Mouse (Mus musculus): Measurements from ENCODE around the gene Fbxl7.
A peak's percentile ranks its signal among the peaks of the same experiment; 100 is the strongest.

Fbxl7 gene

DNA sequence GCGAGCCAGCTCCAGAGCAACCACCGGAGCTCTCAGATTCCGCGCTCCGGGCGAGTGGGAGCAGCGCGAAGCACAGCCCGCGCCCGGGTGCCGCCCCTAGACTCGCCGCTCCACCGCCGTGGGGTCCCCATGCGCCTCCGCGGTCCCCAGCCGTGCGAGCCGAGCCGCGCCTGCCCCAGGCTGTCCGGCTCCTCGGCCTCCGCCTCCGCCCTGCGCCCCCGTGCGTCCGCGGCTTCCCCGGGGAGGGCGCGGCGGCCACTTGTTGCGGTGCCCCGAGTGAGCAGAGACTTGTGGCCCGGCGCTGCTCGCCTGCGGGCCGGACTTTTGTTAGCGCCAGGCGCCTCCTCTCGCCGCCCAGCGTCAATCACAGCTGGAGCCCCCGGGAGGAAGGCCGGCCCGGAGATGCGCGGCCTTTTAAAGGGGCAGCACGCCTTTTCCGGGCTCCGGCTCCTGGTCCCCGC is at the start of gene Fbxl7:
TSS of gene Fbxl7 (minus strand) at position 330 of the 461 bp plus-strand sequence.
- DNase-seq (ENCODE audit: low spot score), result no peak

DNA sequence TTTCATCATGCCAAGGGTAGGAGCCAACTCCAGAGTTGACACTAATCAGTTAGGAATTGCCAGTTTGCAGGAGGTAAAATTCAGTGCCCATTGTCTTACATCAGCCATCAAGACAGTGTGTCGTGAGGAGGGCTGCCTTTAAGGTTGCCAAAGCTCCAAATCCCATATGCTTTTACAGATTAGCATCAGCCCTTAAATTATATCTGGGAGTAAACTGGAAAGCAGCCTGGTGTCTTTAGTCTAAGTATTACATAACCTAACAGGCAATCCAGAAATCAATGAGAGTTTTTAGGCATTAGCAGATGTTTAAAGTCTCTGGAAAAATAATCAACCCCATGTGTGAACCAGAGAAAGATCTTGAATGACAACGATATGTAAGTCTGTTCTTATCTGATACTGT is 26.6 kb upstream of the Fbxl7 start:
- DNase-seq (ENCODE audit: low spot score), result no peak

DNA sequence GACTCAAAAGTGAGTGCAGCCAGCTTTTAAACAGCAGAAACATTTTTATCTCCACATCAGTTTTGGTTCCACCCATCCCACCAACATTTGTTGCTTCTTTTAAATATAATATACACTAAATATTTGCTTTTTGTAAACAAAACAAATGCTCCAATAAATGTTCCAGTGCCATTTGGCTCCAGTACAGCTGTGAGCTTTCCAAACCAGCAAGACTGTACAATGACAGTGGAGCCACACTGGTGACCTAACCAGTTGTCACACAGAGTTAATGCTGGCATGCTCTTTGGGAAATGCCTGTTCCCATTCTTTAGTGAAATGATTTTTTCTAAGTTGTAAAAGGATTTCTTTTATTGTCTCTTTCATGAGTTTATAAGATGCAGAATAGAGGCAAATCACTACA is 18.0 kb upstream of the Fbxl7 start:
- DNase-seq (ENCODE audit: low spot score), result no peak

DNA sequence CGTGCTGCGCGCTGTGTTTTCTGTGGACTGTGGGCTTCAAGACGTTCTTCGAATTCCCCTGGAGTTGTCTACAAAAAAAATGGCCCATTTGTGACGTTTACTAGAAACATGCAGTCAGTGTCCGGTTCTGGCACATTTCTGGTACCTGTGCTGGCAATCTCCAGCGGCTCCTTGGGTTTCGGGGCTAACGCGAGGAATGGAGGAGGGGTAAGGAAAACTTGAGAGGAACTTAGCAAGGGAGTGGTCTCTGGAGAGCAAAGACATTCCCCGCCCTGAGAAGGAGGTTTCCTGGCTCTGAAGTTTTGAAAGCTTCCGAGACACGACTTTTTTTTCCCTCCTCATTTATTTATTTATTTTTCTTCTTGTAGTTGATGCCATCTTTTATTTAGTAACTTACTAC is 381 bp upstream of the Fbxl7 start:
- no peak for DNase-seq (ENCODE audit: low spot score)

DNA sequence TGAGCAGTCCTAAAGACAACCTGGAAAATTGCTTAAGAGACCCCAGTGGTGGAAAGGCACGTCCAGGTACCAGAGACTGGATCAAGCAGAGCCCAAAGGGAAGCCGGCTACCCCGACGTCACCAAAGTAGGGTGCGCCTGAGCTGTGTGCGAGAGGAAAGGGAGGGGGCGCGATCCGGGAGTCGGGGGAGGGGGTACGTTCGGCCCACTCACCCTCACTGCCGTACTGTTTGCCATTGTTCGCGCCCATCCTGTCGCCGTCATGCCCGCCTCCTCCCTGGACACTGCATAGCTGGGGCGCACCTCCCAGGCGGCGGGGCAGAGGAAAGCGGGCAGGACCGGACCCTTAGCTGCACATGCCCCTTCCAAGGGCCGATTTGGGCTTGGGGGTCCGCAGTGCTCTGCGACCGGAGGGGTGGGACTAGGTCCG is 565 bp downstream of the Fbxl7 start:
- no peak for DNase-seq (ENCODE audit: low spot score)

DNA sequence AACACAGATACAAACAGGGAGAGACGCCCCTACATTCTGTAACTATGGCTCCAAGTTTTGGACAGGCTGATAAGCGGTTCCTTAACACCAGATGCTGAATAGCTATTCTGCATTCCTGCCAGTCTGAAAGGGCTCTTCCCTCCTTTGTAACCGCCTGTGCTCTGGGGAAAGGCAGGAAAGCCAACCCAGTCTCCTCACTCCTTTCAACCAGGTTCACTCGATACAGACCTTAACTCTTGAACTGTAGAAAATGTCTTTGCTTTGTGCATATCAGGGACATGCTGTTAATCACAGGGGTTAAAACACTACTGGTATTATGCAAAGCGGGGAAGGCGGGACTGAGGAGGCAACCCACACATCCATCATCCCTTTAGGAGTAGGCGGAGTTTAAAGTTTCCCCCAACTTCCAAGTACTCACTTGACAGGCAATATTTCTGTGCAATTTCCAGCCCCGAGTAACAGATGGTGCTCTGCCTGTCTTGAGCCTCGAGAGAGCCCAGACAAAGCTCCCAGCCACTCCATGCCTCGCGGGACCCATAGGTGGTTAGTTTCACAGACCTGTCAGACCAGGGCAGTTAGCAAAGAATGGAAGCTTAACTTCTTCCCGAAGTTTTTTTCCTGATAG is 1.2 kb downstream of the Fbxl7 start:
- no peak for DNase-seq (ENCODE audit: low spot score)

DNA sequence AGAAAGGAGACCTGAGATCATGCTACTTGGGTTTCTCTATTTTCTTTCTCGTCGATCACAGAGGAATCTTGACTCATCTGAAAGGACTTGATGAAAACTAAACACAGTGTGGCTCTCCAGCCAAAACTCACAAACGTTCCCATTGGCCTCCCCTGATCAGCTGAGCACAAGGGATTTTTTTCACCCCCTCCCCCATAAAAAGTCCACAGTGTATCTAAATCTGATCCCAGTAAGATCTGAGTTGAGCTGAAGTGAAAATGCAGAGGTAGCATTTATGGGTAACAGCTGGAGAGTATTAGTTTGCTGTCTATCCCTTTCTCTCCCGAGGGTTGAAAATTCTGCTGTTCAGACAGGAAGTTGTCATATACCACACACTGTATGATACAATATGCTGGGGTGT is 2.2 kb downstream of the Fbxl7 start:
- DNase-seq (ENCODE audit: low spot score), result no peak

DNA sequence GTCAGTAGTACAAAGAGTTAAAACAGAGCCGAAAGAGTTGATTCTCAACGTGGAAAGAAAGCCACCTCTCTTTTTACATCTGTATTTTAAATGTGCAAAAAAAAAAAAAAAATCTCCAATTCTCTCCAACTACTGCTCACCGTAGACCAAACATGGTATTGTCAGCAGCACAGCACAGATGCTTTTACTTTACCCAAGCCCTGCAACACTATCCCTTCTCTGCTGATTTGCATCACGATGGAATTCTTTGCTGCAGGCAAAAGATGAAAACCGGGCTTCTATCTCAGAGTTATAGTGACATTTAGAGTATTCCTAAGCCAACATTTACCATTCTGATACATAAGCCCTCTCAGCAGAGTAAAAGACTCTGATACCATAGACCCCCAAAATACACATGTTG is 5.4 kb downstream of the Fbxl7 start:
- no peak for DNase-seq (ENCODE audit: low spot score)

DNA sequence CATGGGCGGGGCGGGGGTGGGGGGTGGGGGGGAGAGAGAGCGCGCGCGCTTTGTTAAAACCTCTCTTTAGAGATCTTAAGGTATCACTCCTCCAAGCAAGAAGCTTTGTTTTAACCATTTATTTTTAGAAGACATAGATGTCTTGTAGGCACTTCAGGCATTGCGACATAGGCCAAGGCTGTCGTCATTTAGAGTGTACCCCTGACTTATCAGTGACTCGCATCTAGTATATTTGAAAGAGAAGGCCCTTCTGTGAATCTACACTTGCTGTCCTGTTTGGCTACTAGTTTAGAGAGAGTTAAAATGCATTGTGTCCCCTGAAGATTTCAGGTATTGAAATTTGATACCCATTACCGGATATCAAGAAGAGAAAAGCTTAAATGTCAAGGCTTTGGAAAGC is 7.2 kb downstream of the Fbxl7 start:
- DNase-seq (ENCODE audit: low spot score), result no peak

DNA sequence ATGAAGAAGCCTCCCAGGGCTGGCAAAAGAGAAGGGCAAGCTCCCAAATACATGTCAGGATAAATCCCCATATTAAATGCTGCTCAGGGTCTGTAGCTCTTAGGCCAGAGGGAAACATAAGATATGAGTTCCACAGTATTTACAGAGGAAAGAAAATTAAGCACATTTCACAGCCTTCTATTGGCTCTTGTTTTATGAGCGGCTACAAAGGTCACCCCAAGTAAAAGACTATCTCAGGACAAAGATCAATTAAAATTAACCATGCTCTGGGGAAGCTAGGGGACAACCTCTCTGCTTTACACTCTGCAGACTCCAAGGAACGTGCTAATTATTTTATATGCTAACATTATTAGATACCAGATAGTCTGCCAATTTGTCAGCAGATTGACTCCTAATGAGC is 9.4 kb downstream of the Fbxl7 start:
- DNase-seq (ENCODE audit: low spot score), result no peak

DNA sequence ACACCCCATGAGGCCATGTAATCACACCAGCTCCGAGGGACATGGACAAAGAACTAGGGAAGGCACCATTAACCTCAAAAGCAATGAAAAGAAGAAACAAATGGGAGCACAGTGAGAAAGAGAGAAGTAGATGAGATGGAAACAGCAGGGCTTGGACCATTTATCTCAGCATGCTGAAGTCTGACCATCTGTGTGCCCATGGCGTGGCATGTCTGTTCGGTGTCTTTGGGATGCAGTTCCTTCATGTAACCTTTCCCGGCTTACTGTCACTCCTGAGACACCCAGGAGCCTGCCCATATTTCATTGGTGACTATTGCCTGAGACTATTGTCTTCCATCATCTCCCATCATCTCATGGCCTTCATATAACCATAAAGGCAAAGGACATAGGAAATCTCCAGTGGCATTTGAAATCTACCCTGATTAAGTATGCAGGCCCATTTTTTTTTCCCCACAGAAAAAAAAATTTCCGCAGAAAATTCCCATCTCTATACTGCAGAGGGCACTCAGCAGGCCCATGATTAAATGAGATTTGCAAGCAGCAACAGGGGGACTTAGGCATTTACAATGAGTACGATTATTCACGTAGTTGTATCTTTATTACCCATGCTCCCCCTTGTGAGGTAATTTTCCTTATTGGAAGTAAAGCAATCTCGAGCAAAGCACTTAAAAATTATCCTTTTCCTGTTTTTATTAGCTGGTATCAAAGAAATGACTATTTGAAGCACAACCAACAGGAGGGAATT is 15.0 kb downstream of the Fbxl7 start:
- DNase-seq (ENCODE audit: low spot score), result no peak

DNA sequence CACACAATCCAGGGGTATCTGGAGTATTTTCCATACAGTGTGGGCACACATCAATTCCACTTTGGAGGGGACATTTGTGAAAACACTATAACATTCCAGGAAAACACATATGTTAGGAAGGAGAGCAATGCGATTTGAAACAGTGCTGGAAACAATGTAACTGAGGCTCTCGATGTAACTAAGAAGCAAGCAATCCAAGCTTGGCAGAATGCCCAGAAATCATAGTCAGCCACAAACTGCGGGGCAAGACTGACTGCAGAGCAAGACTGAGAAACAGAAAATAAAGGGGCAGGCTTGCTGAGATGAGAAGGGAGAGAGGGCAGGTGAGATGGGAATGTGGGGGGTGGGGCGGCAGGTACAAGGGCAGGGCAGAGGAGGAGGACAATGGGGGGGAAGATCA is 19.7 kb downstream of the Fbxl7 start:
- peak; percentile 52 for DNase-seq (ENCODE audit: low spot score)

DNA sequence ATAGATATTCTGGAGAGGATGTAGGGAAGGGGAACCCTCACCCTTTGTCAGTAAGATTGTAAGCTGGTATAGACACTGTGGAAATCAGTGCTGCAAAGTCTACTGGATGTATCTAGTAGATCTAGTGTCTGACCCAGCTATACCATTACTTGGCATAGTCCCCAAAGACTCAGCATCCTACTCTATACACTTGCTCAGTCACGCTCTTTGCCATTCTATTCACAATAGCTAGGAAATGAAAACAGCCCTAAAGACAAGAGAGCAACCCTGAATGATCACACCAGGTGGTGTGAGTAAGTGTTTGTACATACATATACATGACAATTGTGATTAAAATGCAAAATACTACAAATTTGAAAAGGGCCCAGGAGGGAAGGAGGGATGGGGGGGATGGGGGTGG is 23.1 kb downstream of the Fbxl7 start:
- no peak for DNase-seq (ENCODE audit: low spot score)

DNA sequence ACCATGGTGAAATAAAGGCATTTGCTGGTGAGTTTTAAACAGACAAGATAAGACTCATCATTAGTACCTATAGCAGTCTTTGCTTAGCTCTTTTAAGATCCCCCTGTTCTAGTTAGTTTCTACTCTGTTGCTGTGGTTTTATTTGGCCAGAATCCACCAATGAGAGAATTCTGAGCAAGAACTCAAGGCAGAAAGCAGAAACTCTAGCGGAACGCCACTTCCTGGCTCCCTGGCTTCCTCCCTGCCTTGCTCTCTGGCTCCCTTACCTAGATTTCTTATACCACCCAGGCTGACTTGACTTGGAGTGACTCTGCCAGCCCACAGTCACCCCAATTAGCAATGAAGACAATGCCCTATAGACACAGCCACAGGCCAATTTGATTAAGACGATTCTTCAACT is 26.2 kb downstream of the Fbxl7 start:
- no peak for DNase-seq (ENCODE audit: low spot score)

DNA sequence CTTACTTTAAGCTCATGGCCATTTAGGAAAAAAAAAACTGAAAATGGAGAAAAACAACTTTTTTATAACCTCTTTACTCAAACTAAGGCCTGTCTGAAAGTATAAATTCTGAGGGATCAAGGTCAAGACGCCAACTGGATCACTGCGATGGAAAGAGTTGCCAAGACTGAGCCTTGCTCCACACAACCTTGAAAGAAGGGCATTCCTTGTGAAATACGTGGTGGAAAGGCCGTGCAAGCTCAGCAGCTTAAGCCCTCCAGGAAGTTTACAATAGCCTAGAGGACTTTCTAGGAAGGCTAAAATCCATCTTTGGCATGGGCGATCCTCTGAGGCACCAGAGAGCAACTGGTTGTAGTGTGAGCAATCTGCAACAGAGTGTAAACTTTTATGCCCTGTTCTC is 27.9 kb downstream of the Fbxl7 start:
- no peak for DNase-seq (ENCODE audit: low spot score)

DNA sequence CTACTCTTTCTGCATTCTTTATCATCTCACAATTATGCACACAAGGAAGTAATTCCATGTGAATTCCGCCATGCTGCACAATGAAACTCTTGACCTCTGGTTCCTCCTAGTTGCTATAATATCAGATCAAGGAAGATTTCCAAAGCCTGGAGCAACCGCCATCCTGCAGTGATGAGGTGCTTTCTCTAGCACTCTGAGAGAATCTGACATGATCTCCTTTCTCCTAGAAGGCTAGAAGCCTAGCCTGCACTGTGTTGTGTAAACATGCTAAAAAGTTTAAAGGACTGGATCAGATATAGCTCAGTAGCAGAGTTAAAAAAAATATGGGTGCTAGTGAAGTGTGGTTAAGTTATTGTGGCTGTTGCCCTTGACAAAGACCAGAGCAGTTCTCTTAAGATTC is 33.2 kb downstream of the Fbxl7 start:
- DNase-seq (ENCODE audit: low spot score), result no peak

DNA sequence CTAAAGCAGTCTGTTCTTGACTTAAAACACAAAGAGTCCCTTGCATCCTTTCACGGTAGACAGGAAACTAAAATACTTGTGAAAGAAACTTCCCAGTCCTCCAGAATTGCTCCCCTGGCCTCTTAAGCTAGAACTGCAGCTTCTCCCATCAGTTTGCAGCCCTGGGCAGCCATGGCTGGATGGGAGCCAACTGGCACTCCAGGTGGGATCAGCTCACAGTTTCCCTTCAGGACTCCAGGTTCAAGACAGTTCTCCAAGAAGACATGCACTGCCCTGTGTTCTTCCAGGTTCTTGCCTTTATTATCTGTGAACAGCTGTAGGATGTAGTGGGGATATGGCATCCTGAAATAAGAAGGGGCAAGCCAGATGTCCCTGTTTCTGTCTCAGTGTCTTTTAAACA is 45.8 kb downstream of the Fbxl7 start:
- no peak for DNase-seq (ENCODE audit: low spot score)

DNA sequence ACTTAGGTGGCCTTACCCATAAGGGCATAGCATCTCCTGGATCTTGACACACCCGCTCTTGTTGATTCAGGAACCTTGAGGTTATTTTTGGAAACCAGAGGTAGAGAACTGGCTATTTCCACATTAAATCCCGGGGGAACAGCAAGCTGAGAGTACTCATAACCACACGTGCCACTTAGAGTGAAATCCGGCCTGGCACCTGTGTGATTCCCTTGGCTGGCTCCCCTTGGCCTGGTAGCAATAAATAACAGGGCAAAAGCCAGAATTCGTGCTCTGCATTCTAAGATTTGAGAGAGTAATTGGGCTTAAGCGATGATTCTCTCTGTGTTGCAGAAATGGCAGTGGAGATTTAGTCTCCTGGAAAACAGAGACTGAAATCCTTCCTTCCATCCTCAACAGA is 53.2 kb downstream of the Fbxl7 start:
- DNase-seq (ENCODE audit: low spot score), result no peak

DNA sequence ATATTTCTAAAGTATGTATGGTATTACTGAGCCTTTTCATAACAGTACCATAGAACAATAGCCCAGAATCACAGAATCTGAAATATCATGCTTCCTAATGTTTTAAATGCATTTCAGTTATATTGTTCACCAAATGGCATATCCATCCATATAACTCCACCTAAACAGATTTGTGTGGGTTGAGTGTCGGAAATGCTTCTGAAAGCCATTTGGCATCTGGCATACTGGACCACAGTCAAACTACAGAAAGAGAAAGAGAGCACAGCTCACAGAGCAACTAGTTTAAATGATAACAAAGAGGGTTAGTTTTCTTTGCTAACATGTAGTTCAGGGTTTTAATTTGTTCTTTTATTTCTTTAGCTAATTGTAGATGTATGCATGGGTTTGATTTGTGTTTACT is 57.0 kb downstream of the Fbxl7 start:
- no peak for DNase-seq (ENCODE audit: low spot score)

DNA sequence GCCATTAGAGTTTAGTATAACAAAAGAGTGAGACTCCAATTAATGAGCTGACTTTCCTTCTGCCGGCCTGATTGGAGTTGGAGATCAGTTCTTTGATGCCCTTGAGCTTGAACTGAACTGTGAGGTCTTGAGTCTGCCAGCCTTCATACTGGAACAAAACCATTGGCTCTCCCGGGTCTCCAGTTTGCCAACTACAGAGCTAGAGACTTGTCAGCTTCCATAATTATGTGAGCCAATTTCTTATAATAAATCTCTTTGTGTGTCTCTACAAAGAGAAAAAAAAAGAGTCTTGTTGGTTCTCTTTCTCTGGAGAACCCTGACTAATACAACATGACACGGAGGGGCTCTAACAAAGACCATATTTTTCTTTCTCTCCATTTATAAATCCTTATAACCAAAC is 58.2 kb downstream of the Fbxl7 start:
- no peak for DNase-seq (ENCODE audit: low spot score)

DNA sequence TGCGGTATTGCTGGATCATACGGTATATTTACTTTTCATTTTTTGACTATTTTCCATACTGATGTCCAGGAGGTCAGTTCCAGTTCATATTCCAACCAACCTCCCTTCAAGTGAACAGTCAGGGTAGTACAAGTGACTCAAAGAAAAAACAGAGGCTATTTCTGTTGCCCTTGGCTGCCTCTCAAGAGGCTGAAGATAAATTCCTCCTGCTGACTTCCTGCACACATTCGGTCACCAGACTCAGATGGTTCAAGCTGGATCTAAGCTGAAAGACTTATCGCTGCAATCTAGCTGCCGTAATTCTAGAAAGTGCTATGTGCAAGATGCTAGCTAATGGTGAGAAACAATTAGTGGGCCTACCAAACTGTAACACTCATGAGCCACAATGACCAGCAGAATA is 61.0 kb downstream of the Fbxl7 start:
- no peak for DNase-seq (ENCODE audit: low spot score)

DNA sequence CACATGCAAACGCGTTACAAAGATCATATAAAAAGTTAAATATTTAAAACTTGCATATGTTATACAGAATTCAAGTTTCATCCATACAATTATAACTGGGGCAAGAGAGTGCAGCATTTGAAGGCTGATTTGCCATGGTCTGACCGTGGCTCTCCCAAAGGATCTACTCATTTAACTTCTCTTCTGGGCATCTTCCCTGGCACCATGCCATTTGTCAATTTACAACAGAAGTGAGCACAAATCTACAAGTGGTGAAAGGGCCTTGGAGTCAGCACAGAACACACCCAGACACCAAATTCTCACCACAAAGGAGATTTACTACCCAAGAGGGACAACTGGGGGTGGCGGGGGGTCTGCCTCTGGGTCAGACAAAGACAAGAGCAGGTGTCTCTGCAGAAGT is 64.2 kb downstream of the Fbxl7 start:
- DNase-seq (ENCODE audit: low spot score), result no peak

DNA sequence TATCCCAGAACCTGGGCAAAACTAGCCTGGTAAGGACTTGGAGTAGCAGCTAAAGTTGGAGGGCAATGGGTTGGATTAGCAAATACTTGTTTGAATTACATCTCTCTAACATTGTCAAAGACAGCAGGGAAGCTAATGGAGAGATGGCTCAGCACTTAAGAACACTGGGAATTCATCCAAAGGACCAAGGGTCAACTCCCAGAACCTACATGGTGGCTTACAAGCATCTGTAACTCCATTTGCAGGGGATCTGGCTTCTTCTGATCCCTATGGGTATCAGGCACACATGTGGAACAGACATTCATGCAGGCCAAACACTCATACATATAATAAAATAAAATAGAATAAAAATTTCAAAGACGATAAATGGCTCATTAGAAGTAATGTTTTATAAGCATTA is 78.4 kb downstream of the Fbxl7 start:
- no peak for DNase-seq (ENCODE audit: low spot score)

DNA sequence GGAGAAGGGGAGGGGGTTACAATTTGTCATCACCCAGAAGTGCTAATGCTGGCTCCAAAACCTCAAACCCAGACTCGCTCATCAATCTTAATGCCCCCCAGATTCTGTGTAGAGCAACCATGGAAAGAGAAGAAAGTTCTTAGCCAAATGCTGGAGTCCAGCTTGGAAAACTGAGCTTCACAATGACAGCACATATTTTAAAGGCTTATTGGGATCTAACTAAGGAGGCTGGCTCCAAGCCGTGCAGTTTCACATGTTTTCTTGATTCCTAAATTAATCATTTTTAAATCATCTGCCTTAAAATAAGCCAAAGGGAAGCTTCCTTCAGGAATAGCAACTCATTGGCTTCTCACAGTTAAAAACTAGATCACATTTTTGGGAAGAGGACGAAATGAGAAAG is 82.5 kb downstream of the Fbxl7 start:
- no peak for DNase-seq (ENCODE audit: low spot score)

All from adipocyte (in vitro differentiated cells).